12 mouse cellular contexts compared by ENCODE assay signal in the genomic region with DNA sequence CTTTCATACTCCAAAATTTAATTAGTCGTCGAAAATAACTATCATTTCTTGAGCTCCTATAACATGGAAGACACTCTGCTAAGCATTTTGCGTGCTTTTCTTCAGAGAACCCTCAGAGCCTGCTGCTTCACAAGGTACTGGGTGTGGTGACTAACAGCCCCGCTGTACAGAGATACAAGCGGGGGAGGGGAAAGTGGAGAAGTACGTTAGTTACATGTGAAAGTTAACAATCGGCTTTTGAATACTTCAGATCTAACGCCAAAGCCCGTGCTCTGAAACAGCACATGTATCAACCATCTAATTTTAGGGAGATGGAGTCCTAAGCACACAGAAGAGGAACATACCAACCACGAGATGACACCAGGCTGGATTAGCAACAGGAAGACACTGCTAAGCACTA. TPM values are rescaled to one million over a fixed set of nuclear protein-coding genes. Genes with fewer than 3 reads are reported as not detected.
DNase-seq lines count a peak whose midpoint lies in the region; ATAC-seq lines count a peak whose summit lies in the region.
"Had no signal": no experiment of that assay in that cellular context is flagged by ENCODE, and none has a peak within 500 bp of the region (broad histone marks: within the 10 kb centered on the region; RNA-seq: fewer than 3 reads in every experiment).

No protein-coding gene starts in this region.

- H3K9ac ChIP-seq in heart, embryonic 11.5 days (ENCODE audit: low read depth, low read length), result peak overlapping the region; percentile 16; the same call in 1 of the 2 replicates

- H3K4me2 ChIP-seq in heart, embryonic 11.5 days, result peak overlapping the region; percentile 58

- no peak for ATAC-seq in heart, embryonic 11.5 days (replicated peaks; ENCODE audit: insufficient number of reproducible peaks, low FRiP score, low TSS enrichment)

- peak overlapping the region; percentile 29 for H3K4me3 ChIP-seq in heart, embryonic 11.5 days (ENCODE audit: low read depth, low read length)

- H3K27ac ChIP-seq in heart, embryonic 11.5 days (ENCODE audit: low read depth, low read length), result no peak overlapping the region

- H3K4me1 ChIP-seq in heart, embryonic 11.5 days (ENCODE audit: control insufficient read depth, insufficient read depth, low read length), result no peaks in the 10 kb centered on the region

- 37% methylated on average over 10 of the region's 10 CpGs for WGBS in heart, embryonic 11.5 days (ENCODE audit: insufficient replicate concordance)

- H3K36me3 ChIP-seq in heart, embryonic 11.5 days (ENCODE audit: control insufficient read depth, insufficient read depth, low read length), result no peaks in the 10 kb centered on the region

- DNase-seq in heart, adult 11 months, result no peak
- peak; percentile 0 for DNase-seq in right cerebral cortex, adult 18-20 months
- DNase-seq in right cerebral cortex, postnatal 4 days, result no peak
- DNase-seq in liver, result peak; percentile 19
- no peak for DNase-seq in frontal cortex, postnatal 10 days (ENCODE audit: low spot score in 2 of 2)
- no peak for DNase-seq in spleen, adult 18-20 months
- no peak for DNase-seq in kidney, postnatal 25 days
- DNase-seq: adrenal gland, postnatal 10 days; left cerebral cortex, postnatal 4 days; thymus, adult 18-20 months had no signal

- no peaks in the 10 kb centered on the region for H3K9me3 ChIP-seq in heart, embryonic 11.5 days (replicated peaks; ENCODE audit: control insufficient read depth, low read length)

- no peaks in the 10 kb centered on the region for H3K27me3 ChIP-seq in heart, embryonic 11.5 days (ENCODE audit: control insufficient read depth, insufficient read depth, low read length)

RNA-seq across cellular contexts. Expression of a gene that starts 55.4 kb away (rescaled TPM):
- 0.13 and 0.17 TPM in 2 replicates for polyA plus RNA-seq in heart, embryonic 11.5 days (2014; fragmentation: Nextera tagmentation; extraction: Ambion mirVana)
- polyA plus RNA-seq: cortical plate, adult 2 months had no signal

Comparison
In these comparisons a context has a peak if more than half of its experiments do, and no peak if none do; other contexts are left out.
1. DNase-seq: peak in right cerebral cortex, adult 18-20 months (single experiment) and liver (single experiment); none in heart, adult 11 months (single experiment), right cerebral cortex, postnatal 4 days (single experiment), frontal cortex, postnatal 10 days (0 of 2), spleen, adult 18-20 months (0 of 2) and kidney, postnatal 25 days (0 of 2).